Comparison of ENCODE assay signal across 10 mouse cellular contexts in genomic region chr1:182090298-182090677, GRCm38 (mm10). TPM values are rescaled to one million over a fixed set of nuclear protein-coding genes. Genes with fewer than 3 reads are reported as not detected.
DNase-seq lines count a peak whose midpoint lies in the region; ATAC-seq lines count a peak whose summit lies in the region.
"Had no signal": no experiment of that assay in that cellular context is flagged by ENCODE, and none has a peak within 500 bp of the region (broad histone marks: within the 10 kb centered on the region; RNA-seq: fewer than 3 reads in every experiment).

No protein-coding gene starts in this region.

- H3K27ac ChIP-seq in heart, embryonic 12.5 days (ENCODE audit: poor library complexity, severe bottlenecking), result peak overlapping the region; percentile 94
- H3K27ac ChIP-seq in brown adipose tissue, adult 24 weeks (replicated peaks; ENCODE audit: low read depth, low read length), result peak overlapping the region; percentile 73; the same call in 1 of the 2 replicates
- peak overlapping the region; percentile 45 for H3K27ac ChIP-seq in hindbrain, embryonic 16.5 days (ENCODE audit: low read depth, low read length)
- H3K27ac ChIP-seq in neural tube, embryonic 13.5 days (replicated peaks), result peak overlapping the region; percentile 78

- WGBS in heart, embryonic 12.5 days, result 12% methylated on average over 5 of the region's 5 CpGs
- WGBS in hindbrain, embryonic 16.5 days, result 25% methylated on average over 5 of the region's 5 CpGs
- WGBS in neural tube, embryonic 13.5 days, result 20% methylated on average over 5 of the region's 5 CpGs

- no peak overlapping the region; the same call in 1 of the 2 replicates for H3K9ac ChIP-seq in heart, embryonic 12.5 days
- no peak overlapping the region for H3K9ac ChIP-seq in hindbrain, embryonic 16.5 days (ENCODE audit: low read depth, low read length)
- peak overlapping the region; percentile 52 for H3K9ac ChIP-seq in neural tube, embryonic 13.5 days

- intact Hi-C loops in heart, postnatal 25 days (cut with DNase I), result loop anchor here (2.0 kb wide), 1 partner anchor 19 kb away; no protein-coding TSS in a partner anchor

- H3K4me2 ChIP-seq in heart, embryonic 12.5 days, result peak overlapping the region; percentile 38
- no peak overlapping the region for H3K4me2 ChIP-seq in hindbrain, embryonic 16.5 days (ENCODE audit: low read length)
- peak overlapping the region; percentile 15; the same call in 1 of the 2 replicates for H3K4me2 ChIP-seq in neural tube, embryonic 13.5 days

- no peak overlapping the region for H3K4me3 ChIP-seq in heart, embryonic 12.5 days
- H3K4me3 ChIP-seq in brown adipose tissue, adult 24 weeks (ENCODE audit: insufficient read depth, low read depth, low read length), result no peak overlapping the region
- H3K4me3 ChIP-seq in hindbrain, embryonic 16.5 days (ENCODE audit: low read length), result no peak overlapping the region
- H3K4me3 ChIP-seq in neural tube, embryonic 13.5 days, result no peak overlapping the region

- no peaks in the 10 kb centered on the region for H3K27me3 ChIP-seq in heart, embryonic 12.5 days (replicated peaks)
- H3K27me3 ChIP-seq in hindbrain, embryonic 16.5 days (replicated peaks; ENCODE audit: control insufficient read depth, insufficient read depth, low read length), result no peaks in the 10 kb centered on the region
- no peaks in the 10 kb centered on the region for H3K27me3 ChIP-seq in neural tube, embryonic 13.5 days

- H3K9me3 ChIP-seq in heart, embryonic 12.5 days (replicated peaks), result no peaks in the 10 kb centered on the region
- no peaks in the 10 kb centered on the region for H3K9me3 ChIP-seq in hindbrain, embryonic 16.5 days (ENCODE audit: control insufficient read depth, low read length)
- H3K9me3 ChIP-seq in neural tube, embryonic 13.5 days, result no peaks in the 10 kb centered on the region

- H3K4me1 ChIP-seq in heart, embryonic 12.5 days (replicated peaks), result peaks cover 79% of the 10 kb centered on the region
- H3K4me1 ChIP-seq in brown adipose tissue, adult 24 weeks (ENCODE audit: control insufficient read depth, insufficient read depth, insufficient read length, low read length), result peaks cover 25% of the 10 kb centered on the region
- H3K4me1 ChIP-seq in hindbrain, embryonic 16.5 days (ENCODE audit: control insufficient read depth, insufficient read depth, low read depth, low read length), result peaks cover 30% of the 10 kb centered on the region
- H3K4me1 ChIP-seq in neural tube, embryonic 13.5 days (replicated peaks), result peaks cover 75% of the 10 kb centered on the region

- no peaks in the 10 kb centered on the region for H3K36me3 ChIP-seq in heart, embryonic 12.5 days
- H3K36me3 ChIP-seq in hindbrain, embryonic 16.5 days (ENCODE audit: control insufficient read depth, insufficient read depth, low read length), result no peaks in the 10 kb centered on the region
- H3K36me3 ChIP-seq in neural tube, embryonic 13.5 days, result no peaks in the 10 kb centered on the region

- no peak for DNase-seq in heart, postnatal 25 days (ENCODE audit: low spot score)
- DNase-seq in spleen, postnatal 14 days (ENCODE audit: low spot score in 2 of 2), result no peak
- no peak for DNase-seq in cerebellum, adult 11-12 months
- DNase-seq in right cerebral cortex, postnatal 14 days, result no peak
- DNase-seq: adrenal gland, postnatal 36 days; kidney, adult 2 months had no signal

- 0 out of 2 replicates have a peak, but pooled peaks have one; percentile 22 for ATAC-seq in heart, embryonic 12.5 days (ENCODE audit: insufficient number of reproducible peaks, low FRiP score)
- ATAC-seq in hindbrain, embryonic 16.5 days, result 0 out of 2 replicates have a peak, but pooled peaks have one; percentile 2
- ATAC-seq in neural tube, embryonic 13.5 days (ENCODE audit: low read depth), result peak; percentile 51

RNA-seq across cellular contexts. Expression of gene Srp9, which starts 34.2 kb away (rescaled TPM):
- 122 and 123 TPM in 2 replicates for polyA plus RNA-seq in heart, embryonic 12.5 days (2016; fragmentation: Nextera tagmentation; extraction: Ambion mirVana)
- total RNA-seq in heart, postnatal 25 days (2021), result 10 to 100 TPM; 39.8 to 42.7 TPM
- 85.3 and 87.3 TPM in 2 replicates for polyA plus RNA-seq in brown adipose tissue, adult 24 weeks (2012; ENCODE audit: insufficient read depth, insufficient read length, missing spikeins)
- polyA plus RNA-seq in hindbrain, embryonic 16.5 days (2015; fragmentation: Nextera tagmentation; extraction: Ambion mirVana), result 125 and 134 TPM in 2 replicates
- 139 and 143 TPM in 2 replicates for polyA plus RNA-seq in neural tube, embryonic 13.5 days (2015; fragmentation: Nextera tagmentation; extraction: Ambion mirVana)
